Mouse (Mus musculus) layer of hippocampus, postnatal 25 days (tissue): ENCODE data around the gene Trp53rkb. TPM values are rescaled to one million over a fixed set of nuclear protein-coding genes. Genes with fewer than 3 reads are reported as not detected.

Source experiments
- DNase-seq, 2 experiments: peaks; one replicate each; pipeline ENCODE4 v3.0.0; 2022; ENCODE audit warnings: mixed read lengths in 2 of 2, low spot score in 1 of 2; ENCODE audit errors: extremely low spot score in 1 of 2
- total RNA-seq, 2 experiments: library from RNA; stranded (reverse); gene quantifications; 2 replicates each; pipeline ENCODE4 v1.2.3; 2021

Trp53rkb gene
- total RNA-seq, 2 experiments from 2014 or later: 4.4 to 7.3 TPM

DNA sequence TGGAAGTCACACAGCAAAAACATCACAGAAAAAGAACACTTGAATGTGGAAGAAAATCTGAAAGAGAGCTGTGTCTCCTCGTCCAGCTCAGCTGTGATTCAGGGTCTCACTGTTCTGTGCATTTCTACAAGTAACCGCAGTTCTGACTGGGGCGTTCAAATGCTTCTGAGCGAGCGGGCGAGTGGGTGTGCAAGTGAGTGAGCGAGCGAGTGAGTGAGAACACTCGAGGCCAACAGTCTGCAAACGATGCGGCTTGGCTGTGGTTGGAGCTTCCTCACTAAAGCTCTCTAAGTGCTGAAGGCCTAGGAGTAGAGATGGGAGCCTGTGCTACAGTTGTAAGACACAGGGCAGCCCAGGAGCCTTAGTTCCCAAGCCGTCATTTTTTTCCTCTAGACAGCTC, 36.0 kb downstream of the Trp53rkb start:
- peak in 1 of 2 experiments; percentile 26 for DNase-seq

DNA sequence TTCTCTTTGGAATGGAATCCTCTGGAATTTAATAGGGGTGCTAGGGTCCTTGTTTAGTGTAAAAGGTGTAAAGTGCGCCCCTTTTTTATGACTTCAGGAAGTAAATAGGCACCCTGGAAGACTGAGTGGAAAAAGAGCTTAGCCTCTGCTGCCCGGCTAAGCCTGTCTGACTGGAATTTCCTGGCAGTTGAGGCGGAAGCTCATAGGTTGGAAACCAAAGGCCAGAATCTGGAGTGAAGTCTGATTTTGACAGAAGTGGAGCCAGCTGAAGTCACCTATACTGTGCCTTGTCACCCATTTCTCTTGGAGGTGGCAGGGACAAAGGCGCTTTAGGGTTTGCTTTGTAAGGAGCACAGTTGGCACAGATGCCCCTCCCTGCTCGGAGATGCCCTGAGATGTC, 38.0 kb downstream of the Trp53rkb start:
- DNase-seq: no peak

DNA sequence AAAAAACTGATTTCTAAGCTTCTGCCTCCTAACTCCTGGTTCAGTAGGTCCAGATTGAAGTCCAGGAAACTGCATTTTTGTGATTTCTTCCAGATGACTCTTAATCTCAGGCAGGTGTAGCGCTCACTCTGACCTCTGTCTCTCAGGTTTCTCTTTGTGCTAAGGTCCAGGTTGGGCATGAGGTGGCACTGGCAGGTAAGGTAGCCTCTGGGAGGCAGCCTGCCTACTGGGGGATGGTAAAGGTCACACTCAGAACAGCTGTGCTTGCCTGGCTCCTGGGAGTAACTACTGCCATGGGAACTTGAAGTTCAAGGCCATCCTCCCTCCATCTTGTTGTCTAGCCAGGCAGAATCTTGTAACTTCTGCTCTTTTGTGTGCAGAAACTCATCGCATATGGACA, 41.8 kb downstream of the Trp53rkb start:
- DNase-seq: no peak

DNA sequence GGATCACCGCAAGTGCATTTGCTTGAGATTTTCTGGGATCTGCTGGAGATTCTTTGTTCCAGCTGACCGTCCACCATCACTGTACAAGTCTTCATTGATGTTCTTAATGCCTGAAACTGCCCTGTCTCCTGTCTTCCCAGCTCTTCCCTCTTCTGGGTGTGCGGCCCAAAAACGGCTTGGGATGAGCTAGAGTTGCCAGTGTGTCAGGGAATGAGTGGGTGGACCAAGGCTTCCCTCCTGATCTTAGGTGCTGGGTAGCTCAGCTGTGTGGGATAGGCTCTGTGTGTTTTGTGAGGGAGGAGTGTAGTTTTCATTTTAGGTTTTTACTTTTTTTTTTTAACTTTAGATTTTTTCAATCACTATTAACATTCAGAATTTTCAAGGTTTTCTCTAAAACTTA, 42.5 kb downstream of the Trp53rkb start:
- no peak for DNase-seq

DNA sequence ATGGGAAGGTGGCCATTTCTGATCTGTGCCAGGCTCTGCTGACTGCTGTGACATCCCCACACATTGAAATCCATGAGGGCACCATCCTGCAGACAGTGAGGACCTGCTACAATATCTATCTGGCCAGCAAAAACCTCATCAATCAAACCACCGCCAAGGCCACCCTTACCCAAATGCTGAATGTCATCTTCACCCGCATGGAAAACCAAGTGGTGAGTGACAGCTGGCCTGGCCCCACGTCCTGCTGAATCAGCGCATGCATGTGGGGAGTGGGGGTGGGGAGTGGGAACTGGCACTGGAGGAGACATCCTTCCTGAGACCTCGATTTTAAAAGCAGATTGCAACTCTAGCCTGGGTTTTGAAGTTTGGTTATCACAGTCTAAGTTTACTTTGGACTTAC, 43.2 kb downstream of the Trp53rkb start:
- no peak for DNase-seq

DNA sequence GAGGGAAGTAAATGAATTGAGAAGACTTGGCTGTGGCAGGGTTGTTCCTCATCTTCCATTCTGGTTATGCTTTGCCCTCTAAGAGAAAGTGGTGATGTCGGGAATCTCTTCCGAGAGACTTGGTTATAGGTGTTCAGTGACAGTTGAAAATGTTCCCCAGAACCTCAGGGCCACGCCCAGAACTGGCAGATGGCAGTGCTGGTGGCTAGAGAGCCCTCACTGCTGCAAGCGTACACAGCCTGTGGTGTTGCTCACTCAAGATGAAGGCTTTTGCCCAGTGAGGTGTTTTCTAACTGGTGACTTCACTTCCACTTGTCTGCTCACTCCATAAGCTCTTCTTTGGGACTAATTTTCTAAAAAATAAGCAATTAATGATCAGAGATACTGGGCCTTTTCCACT, 49.5 kb downstream of the Trp53rkb start:
- DNase-seq: no peak

Other genes with a start within 250 kb of the Trp53rkb start
- gene Prex1, start 78.7 kb upstream of the Trp53rkb start, total RNA-seq: 10 to 100 TPM; 75.4 to 85.2 TPM
- gene Arfgef2, start 13.1 kb downstream of the Trp53rkb start, total RNA-seq: 10 to 100 TPM; 45.7 to 48.5 TPM
- 10 to 100 TPM; 51.6 to 52.6 TPM for gene Cse1l, start 113.5 kb downstream of the Trp53rkb start, total RNA-seq
- gene Stau1, start 203.8 kb downstream of the Trp53rkb start, total RNA-seq: 10 to 100 TPM; 57.8 to 65.3 TPM
- 10 to 100 TPM; 26.8 to 32.6 TPM for gene Ddx27, start 222.7 kb downstream of the Trp53rkb start, total RNA-seq